Mouse (Mus musculus): Measurements from ENCODE around the gene Epb41l4b.
A peak's percentile ranks its signal among the peaks of the same experiment; 100 is the strongest.

The Epb41l4b gene

DNA sequence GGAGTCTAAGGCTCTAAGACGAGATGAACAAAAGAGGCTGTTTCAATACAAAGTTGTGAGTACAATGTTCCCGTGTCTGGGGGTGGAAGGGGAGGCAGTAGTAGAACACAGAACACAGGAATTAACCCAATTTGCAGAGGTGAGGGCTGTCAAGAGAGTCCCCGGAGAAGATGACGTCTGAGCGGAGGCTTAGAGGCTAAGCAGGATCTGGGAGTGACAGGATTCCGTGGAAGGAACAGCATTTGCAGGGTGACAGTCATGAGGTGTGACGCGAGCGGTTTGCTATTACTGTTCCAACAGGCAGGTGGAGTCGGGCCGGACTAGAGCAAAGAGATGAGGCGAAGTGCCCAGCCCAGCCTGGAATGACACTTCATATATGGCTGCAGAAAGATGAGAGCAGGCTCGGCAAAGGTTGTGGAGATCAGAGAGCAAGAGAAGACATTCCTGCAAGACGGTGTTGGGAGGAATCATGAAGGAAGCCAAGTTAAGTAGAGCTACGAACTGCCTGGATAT lies 82.9 kb downstream of the Epb41l4b start:
- no peak for DNase-seq (ENCODE audit: low spot score)

DNA sequence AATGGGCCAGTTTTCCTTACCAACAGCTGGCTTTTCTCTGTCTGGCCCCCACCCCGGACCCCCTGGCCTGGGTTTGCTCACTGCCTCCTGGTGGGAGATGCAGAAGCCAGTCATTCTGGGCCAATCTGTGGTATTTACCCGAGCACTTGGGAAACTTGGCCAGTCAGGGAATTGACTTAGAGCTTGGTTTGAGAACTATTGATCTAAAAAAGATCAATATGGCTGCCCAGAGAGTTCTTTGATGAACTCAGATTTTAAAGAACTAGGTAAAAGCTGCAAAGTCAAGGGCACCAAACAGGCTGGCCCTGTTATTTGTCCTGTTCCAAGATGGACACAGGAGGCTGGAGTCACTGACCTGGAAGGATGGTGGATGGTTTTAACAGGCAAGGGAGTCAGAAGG lies 84.6 kb downstream of the Epb41l4b start:
- DNase-seq (ENCODE audit: low spot score) = no peak

DNA sequence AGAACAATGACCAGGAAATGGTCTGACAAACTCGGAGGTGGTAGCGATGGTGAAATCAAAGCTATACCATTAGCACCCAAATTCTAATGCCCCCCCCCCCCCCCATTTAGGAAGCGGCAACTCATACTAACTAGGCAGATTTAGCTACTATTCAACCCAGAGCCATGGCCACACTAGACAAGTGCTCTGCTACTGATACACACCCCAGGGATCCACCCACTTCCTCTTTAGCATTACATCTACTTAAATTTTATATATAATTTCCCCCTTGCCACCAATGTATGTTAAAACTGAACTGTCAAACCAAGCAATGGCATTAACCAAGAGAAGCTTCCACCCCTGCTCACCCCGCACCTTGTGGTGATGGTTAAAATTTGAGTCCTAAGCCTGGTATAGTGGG lies 85.6 kb downstream of the Epb41l4b start:
- no peak for DNase-seq (ENCODE audit: low spot score)

DNA sequence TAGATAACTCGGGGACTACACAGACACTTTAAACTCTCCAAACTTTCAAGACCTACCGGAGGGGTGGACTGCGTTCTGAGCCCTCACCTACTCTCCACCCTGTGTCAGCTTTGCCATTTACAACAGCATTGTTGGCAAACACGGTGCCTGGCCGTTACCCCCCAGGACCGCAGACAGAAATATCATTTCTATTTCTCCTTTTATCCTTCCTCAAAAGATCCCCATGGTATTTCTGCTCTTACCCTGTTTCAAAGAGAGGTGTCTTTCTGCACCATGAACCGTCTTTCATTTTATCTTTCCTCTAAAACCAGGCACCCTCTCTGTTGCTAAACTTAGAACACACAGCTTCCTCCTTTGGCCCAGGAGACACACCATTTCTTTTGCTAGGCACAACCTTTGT lies 87.6 kb downstream of the Epb41l4b start:
- no peak for DNase-seq (ENCODE audit: low spot score)

DNA sequence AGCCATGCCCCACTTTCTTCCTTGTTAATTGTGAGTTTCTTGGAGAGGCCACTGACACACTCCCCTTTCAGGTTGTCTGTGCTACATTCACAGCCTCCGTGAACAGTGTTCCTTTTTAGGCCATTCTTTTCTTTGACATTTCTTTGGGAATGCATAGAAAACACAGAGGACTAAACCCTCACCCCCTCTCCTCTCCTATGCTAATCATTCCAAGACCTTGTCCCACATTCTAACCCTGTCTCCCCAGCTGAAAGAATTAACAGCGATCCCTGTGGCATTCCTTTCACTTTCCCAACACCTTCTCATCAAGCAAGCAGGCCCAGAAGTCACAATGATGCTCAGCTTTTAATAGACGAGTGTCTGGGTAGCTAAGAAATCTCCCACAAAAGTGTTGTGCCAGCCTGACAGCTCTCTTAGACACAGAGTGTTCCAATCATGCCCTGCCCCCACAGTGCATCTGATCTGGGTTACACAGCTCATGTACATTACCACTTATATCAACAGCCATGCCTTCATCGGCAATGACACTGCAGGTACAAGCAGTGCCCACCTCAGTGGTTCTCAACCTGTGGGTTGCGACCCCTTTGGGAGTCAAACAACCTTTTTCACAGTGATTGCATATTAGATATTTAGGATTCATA lies 93.8 kb downstream of the Epb41l4b start:
- no peak for DNase-seq (ENCODE audit: low spot score)

DNA sequence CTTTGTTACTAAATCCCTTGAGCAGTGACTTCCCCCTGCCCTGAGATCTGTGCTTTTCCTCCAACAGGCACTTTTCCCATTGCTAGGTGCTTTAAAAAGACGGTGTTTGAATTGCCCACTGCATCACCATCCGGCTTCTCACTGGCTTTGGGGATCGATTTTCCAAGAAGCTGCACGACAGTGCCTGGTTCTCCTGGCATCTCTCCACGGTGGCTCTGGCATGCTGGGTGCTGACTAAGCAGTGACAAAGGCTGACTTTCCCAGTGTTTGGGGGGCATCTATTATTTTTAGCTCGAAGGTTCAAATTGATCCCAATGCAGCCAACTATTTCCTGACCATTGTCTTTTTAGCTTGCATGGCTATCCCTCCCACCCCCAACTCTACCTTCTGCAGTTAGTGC lies 94.7 kb downstream of the Epb41l4b start:
- no peak for DNase-seq (ENCODE audit: low spot score)

DNA sequence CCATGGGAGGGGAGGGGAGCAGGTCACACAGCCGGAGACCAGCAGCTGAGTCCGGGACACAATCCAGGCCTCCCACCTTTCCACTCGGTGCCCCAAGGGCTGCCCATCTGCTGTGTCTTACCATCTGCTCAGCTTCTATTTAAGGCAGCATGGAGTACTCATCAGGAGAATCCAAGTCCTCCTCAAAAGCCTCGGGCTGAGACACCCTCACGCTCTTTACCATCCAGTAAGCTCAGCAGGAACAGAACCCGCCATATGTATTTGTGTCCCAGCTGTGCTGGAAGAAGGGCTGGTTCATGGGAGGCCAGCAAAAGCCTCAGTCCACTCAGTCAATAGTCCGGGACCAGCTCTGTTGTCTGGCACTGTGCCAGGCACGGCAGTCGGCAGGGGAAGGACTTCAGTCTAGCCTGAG lies 97.1 kb downstream of the Epb41l4b start:
- peak; percentile 57 for DNase-seq (ENCODE audit: low spot score)

DNA sequence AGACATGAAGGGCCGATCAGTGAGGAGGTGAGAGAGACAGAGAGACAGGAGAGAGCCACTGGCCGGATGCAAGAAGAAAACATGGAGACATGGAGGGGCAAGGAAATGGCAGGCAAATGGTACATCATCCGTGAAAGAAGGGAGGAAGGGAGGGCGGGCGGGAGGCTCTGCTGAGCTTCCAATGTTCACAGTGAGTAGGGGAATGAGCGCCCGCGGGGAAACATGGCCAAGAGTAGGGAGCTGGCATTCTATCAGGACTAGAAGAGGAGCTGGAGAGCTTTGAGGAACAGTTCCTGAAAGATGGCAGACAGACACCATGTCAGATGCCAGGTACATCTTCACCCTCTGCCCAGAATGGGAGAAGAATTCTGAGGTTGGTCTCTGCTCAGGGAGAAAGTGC lies 99.6 kb downstream of the Epb41l4b start:
- DNase-seq (ENCODE audit: low spot score) = no peak

DNA sequence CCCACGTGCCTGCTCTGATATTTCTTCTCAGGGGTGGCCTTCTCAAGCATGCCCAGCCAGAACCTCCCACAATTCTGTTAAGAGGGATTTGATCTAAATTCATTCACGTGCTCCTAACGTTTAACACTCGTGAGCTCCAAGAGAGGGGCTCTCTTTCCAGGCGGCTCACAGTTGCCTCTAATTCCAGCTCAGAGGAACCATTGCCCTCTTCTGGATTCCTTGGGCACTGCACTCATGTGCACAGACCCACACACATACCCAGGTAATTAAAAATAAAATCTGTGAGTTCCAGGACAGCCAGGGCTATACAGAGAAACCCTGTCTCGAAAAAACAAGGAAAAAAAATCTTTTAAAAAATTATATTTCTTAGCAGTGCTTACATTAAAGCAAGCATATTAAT lies 101.6 kb downstream of the Epb41l4b start:
- DNase-seq (ENCODE audit: low spot score) = no peak

DNA sequence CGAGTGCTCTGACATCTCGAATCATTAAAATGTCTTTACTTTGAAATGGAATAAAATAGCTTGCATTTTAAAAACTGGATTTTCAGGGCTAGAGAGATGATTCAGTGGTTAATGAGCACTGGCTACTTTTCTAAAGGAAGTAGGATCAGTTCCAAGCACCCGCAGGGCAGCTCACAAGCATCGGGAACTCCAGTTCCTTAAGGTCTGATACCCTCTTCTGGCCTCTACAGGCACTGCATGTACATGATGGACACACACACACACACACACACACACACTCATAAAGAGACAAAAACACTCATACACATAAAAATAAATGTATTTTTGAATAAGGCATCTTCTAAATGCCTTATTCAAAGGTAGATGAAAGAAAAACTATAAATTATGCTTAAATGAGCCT lies 102.0 kb downstream of the Epb41l4b start:
- DNase-seq (ENCODE audit: low spot score) = no peak

DNA sequence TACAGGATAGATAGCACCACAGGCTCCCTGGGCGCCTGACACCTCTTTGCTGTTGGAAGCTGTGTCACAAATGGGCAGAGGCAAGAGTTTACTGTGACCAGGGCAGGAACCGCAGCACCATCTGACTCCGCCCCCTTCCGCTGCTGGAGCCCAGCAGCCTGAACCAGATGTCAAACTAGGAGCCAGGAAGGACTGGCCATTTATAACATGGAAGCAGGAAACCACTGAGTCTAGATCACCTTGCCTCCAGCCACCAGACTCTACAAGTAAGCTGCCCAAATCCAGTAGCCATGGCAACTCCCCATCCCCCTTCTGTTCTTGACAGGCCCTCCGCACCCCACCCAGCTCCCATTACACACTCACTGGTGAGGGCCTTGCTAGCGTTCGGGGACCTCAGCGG lies 102.8 kb downstream of the Epb41l4b start:
- no peak for DNase-seq (ENCODE audit: low spot score)

DNA sequence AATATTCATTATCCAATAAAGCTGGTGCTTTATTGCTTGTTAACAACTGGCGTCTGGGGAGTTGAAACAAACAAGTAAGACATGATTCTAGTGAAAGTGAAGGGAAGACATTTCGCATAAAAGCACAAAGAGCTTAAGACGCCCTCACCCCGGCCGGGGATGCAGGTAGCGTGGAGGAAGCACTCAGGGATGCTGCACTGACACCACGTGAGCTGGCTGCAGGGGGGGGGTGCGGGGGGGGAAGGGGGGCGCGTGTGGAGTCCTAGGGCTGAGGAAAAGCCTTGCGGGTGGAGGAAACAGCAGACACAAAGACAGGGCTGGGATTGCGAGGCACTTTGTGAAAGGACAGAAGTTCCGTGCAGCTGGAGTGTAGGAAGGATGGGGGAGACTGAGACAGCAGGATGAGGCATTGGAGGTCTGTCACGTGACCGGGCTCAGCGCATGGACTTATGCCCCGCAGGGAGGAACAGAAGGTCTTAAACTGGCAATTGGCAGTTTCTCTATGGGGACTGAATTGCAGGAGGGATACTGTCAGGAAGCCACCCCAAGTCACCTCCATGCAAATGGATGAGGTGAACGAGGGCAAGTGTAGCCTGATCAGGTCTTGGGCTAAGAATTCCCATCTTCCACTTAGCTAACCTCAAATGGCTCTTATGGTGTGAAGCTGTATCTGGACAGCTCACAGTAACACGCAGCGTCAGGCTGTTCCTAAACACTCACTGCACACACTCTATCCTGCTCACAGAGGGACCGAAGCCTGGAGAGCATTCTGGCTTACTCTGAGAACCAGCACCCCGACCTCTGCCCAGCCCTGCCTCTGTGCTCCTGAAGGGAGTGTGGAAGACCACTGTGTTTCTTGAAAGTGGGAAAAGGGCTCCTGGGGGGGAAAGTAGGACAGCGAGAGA lies 103.9 kb downstream of the Epb41l4b start:
- no peak for DNase-seq (ENCODE audit: low spot score)

DNA sequence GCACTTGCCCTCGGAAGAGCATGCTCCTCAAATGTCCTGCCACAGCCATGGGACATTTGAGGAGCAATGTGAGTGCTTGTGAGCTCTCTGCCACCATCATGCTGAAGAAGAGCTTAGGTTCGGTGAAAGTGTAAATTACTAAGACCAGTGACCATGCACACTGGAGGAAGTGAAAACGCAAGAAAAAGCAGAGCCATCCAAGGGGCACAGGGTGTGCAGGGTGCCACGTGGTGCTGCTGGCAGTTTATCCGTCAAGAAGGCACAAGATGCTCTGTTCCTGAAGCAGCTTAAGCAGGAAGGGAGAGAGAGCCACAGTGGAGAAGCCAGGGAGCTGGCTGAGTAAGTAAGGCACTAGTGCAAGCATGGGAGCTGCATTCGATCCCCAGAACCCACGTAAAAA lies 105.7 kb downstream of the Epb41l4b start:
- DNase-seq (ENCODE audit: low spot score) = no peak

DNA sequence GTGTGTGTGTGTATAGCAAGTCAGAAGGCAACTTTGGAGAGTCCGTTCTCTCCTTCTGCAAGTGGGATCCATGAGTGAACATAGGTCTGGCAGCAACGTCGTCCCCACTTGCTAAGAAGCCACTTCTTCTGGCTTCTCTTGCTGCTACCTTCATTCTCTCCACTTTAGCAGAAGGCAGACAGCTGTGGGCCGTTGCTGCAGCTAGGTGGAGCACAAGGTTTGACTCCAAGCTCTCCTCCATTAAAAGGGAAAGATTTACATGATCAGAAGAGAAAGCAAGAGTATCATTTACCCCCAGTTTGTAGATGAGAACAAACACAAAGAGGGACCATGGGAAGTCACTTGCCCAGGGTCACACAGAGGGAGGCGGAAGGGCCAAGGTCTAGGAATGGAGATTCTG lies 109.1 kb downstream of the Epb41l4b start:
- no peak for DNase-seq (ENCODE audit: low spot score)

DNA sequence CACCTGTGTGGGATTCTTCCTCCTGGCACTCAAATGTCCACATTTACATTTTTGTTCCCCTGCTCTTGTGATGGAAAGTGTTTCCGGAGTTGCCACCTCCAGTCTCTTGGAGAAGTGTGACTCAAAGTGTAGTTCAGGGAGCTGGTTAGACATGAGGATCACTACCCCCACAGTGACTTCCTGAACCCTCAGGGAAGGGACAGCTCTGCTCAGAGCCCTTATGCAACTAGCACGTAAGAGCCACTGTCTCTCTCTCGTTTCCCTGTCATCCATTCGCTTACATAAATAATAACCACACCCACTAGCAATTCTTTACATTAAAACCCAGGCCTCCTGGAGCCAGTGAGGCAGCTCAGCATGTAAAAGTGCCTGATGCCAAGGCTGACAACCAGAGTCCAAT lies 111.8 kb downstream of the Epb41l4b start:
- DNase-seq (ENCODE audit: low spot score) = no peak

DNA sequence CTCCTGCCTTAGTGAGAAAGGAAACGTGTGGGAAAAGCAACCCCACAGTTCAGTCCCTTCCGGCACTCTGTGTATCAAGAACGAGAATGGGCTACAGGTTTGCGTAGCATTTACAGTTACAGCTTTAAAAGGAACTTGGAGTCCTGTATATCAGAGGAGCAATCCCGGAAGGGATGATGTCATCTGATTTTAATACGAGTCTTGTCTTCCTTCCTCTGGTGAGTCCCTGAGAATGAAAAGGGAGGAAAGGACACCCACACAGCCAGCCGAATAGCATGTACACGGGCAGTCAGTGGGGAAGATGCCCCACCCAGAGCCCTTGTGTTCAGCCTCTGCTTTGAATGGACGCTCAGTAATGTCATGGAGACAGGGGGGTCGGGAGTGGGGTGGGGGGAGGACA lies 115.3 kb downstream of the Epb41l4b start:
- DNase-seq (ENCODE audit: low spot score) = no peak

DNA sequence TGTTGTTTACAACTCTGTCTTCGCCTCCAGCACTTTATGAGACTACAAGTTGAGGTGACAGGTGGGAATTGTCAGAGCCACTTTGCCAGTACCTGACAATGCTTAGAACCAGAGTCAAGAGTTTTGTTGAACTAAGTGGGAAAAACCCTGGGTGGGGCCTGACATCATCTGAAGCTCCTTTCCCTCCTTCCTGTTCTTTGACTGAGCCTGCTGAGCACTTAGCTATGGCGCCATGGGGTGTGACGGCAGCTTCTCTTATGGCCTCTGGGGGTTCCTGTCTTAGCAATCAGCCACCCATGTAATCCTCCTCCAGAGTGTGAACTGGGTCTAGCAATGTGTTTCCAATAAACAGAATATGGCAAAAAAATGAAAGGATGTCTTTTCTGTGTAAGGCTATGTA lies 119.7 kb downstream of the Epb41l4b start:
- no peak for DNase-seq (ENCODE audit: low spot score)

DNA sequence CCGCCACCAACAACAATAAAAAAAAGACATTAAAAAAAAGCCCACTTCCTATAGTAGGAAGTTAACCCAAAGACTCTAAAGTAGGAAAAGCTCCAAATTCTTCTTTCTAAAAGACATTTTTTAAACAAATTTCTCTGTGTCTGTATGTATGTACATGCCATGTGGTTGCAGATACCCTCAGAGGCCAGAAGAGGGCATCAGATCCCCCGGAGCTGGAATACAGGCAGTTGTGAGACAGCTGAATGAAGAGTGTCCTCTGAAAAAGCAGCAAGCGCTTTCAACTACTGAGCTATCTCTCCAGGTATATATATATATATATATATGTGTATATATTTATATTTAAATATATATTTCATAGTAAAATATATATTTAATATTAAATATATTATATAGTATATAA lies 121.9 kb downstream of the Epb41l4b start:
- no peak for DNase-seq (ENCODE audit: low spot score)

DNA sequence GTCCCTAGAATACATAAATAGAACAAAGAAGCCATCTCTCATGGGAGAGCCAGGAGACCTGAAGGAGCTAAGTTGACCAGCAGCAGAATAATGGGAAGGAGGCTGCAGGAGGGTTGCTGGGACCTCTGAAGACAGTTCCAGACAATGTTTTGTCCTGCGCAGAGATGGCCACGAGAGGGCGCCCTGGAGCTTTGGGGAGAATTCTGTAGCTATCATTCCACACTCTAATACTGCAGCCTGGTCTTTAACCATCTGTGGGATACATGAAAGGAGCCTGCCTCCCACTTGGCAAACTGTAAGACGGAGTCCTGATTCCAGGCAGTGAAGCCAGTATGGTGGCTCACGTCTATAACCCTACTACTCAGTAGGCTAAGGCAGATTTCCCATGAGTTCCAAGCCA lies 126.0 kb downstream of the Epb41l4b start:
- peak; percentile 90 for DNase-seq (ENCODE audit: low spot score)

DNA sequence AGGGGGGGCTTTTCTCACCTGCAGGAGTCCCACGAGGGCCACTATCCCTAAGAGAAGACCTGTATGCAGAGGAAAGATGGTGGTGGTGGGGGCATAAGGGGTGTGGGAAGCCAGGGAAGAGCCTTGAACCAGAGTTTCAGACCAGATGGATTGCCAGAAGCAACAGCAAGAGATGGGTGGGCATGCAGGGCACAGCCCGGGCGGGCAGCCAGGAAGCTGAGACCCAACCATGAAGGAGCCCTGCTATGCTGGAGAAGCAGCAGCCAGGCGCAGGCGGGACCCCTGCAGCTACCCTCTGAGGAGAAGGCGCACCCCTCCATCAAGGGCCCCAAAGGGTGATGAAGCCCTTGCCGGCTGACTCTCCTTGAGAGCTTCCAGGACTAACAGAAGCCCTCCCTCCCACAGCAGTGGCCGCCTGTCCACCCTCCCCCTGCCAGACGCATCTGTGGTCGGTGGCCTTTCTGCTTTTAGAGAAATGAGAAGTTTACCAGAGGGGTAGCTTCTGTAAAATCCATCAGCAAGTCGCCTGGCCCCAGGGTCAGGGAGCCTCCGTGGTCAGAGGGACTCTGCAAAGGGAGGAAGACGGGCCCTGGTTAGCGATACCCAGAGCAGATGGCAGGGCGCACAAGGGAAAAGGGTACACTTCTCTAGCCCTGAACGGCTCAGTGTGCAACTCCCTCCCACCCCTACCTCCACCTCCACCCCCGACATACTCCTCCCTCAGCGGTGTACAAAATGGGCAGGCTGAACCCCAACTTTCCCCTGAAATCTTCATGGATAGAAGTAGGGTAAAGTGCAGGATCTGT lies 126.7 kb downstream of the Epb41l4b start:
- no peak for DNase-seq (ENCODE audit: low spot score)

DNA sequence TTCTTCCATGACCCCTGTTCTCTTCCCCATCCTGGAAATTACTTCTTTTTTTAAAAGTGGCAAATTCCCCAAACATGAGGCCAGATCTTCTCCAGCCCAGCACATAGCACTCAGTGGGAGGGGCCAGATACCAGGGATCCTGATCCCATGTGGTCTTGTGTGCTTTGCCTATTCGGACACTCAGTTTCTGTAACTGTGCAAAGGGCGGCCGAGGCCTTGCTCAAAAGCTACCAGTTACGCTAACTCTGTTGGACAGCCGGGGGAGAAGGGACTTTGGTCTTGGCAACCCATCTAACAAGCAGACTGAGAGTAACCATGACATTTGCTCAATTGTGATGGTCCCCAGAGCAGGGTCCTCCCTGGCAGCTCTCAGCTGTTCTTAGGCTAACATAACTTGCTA lies 128.2 kb downstream of the Epb41l4b start:
- DNase-seq (ENCODE audit: low spot score) = no peak

DNA sequence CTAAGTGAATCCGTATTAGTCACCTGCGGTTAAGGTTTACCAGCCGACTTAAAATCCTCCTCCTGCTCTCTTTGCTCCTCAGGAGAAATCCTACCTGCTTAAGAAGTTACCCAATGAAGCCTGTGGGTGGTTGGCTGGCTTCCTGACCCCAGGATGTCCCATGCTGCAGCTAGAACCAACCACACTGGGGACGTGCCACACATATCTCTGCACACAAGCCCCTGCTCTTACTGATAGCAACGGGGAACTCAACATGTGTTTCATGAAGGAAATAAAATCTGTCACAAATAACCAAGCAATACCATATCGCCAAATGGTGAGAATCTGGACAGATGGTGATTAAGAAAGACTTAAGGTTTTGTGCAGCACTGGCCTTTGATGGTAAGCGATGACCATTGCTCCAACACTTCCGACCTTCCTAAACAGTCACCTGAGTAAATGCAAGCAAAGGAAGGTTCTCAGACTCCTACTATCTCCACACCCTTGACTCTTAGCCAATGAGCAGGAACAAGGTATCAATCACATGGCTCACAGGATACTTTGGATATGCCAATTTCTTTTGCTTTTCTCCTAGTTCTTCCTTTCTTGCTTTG lies 131.7 kb downstream of the Epb41l4b start:
- DNase-seq (ENCODE audit: low spot score) = no peak

Measured in testis, postnatal 10 days (tissue).